Mouse (Mus musculus) yolk sac, embryonic 10.5 days (tissue): ENCODE measurements around the gene Prrc2a.

Experiments used
- DNase-seq: peaks from one replicate; pipeline ENCODE4 v3.0.0-alpha.2; 2017; ENCODE audit warnings: low spot score

The Prrc2a gene

DNA sequence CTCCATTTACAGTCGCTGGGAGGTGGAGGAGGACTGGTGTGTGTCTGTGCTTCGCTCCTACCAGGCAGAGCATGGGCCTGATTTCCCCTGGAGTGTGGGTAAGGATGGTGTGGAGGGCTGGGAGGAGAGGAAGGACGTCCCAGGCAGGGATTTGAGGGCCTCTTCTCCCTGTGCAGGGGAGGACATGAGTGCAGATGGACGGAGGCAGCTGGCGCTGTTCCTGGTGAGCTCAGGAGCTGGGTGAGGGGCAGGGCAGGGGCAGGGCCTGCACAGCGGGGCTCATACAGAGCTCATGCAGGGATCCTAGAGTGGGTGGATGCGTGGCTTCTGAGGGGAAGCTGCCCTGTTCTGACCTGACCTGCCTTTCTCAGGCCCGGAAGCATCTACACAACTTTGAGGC is 62.4 kb downstream of the Prrc2a start:
- DNase-seq = no peak

DNA sequence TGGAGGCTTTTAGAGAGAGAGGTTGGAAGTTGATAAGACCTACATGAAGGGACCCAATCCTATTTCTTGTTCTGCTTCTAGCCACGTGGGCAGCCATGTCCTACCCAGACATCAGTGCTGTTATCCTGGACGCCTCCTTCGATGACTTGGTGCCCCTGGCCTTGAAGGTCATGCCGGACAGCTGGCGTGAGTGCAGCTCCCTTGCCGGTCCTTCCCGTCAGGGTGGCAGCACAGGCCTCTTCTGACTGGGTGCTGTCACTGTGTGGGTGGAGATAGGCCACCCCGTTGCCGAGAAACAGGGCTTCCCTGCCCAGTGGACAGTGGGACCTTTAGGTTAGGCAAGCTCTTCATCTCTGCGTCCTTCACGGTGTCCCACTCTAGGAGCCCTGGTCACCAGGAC is 63.5 kb downstream of the Prrc2a start:
- DNase-seq = no peak

DNA sequence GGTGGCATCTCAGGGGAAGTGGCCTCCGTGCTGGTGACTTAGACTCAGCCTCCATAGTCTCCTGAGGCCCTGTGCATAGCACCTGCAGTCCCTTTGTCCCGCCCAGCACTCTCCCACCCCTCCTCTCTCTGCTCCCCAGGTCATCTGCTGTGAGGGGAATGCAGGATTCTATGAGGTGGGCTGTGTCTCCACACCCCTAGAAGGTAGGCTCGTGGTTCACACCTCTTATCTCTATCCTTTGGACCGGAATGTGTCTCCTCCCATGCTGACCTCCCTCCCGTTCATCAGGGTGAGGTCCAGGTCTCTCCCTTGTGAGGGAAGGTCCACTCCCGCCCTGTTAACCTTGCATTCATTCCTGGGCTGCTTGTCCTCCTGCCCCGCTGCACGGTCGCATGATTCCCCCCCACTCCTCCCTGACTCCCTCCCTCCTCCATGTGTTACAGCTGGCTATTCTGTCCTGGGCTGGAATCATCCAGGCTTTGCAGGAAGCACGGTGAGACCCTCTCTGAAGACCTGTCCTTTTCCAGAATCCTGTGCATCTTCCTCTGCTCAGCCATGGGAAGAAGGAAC is 64.4 kb downstream of the Prrc2a start:
- peak; percentile 88 for DNase-seq
